In genomic region chr3:95987386-95988110, GRCm38 (mm10) we compare ENCODE assay signal across 8 mouse cellular contexts. TPM values are rescaled to one million over a fixed set of nuclear protein-coding genes. Genes with fewer than 3 reads are reported as not detected.
DNase-seq lines count a peak whose midpoint lies in the region; ATAC-seq and TF ChIP-seq lines count a peak whose summit lies in the region.

No protein-coding gene starts in this region.

- no peak for TF ChIP-seq CTCF in lung, adult 2 months (IDR thresholded peaks at IDR 0.05; ENCODE audit: insufficient read depth, low read length)
- no peak for TF ChIP-seq CTCF in thymus, adult 2 months (IDR thresholded peaks at IDR 0.05; ENCODE audit: borderline replicate concordance, control insufficient read depth, extremely low read depth, insufficient read depth, low read length, poor library complexity)

- no peak overlapping the region for H3K4me2 ChIP-seq in lung, embryonic 16.5 days (ENCODE audit: low read depth, low read length)
- no peak overlapping the region for H3K4me2 ChIP-seq in limb, embryonic 11.5 days (ENCODE audit: low read depth, severe bottlenecking)

- 0 out of 2 replicates have a peak, but pooled peaks cover 2% of the 10 kb centered on the region for H3K9me3 ChIP-seq in lung, embryonic 16.5 days (ENCODE audit: control insufficient read depth, low read length)
- no peaks in the 10 kb centered on the region for H3K9me3 ChIP-seq in limb, embryonic 11.5 days (ENCODE audit: control insufficient read depth, low read length)

- no peaks in the 10 kb centered on the region; the same call in none of the 2 replicates for H3K36me3 ChIP-seq in lung, embryonic 16.5 days (ENCODE audit: control insufficient read depth, insufficient read depth, low read length)
- peaks cover 22% of the 10 kb centered on the region for H3K36me3 ChIP-seq in limb, embryonic 11.5 days (ENCODE audit: control insufficient read depth, insufficient read depth, low read length)
- peaks cover 5% of the 10 kb centered on the region; the same call in 1 of the 2 replicates for H3K36me3 ChIP-seq in thymus, adult 2 months (ENCODE audit: control insufficient read depth, insufficient read depth, low read length)

- no peak for TF ChIP-seq POLR2A in lung, adult 2 months (IDR thresholded peaks at IDR 0.05; ENCODE audit: borderline replicate concordance, extremely low read depth, low read depth, low read length)
- TF ChIP-seq POLR2A in thymus, adult 2 months (IDR thresholded peaks at IDR 0.05; ENCODE audit: control insufficient read depth, extremely low read depth, insufficient read depth, low read length, poor library complexity), result no peak

- 70% methylated on average over 6 of the region's 6 CpGs for WGBS in lung, embryonic 16.5 days
- 57% methylated on average over 6 of the region's 6 CpGs for WGBS in lung, adult 2 months
- WGBS in limb, embryonic 11.5 days, result 77% methylated on average over 6 of the region's 6 CpGs
- WGBS in thymus, adult 2 months, result 23% methylated on average over 6 of the region's 6 CpGs

- peak; percentile 31 for DNase-seq in CD4-positive, CD25-positive, alpha-beta regulatory T cell, adult 2 months (ENCODE audit: low read depth, low spot score)
- DNase-seq in lung, adult 2 months, result no peak
- DNase-seq in limb, embryonic 11.5 days (ENCODE audit: low spot score), result no peak
- DNase-seq in spleen, postnatal 36 days (ENCODE audit: low spot score in 2 of 2), result peak; percentile 88 to 89
- no peak for DNase-seq in thymus, postnatal 36 days
- no peak for DNase-seq in thymus, adult 2 months

- H3K4me1 ChIP-seq in lung, embryonic 16.5 days (replicated peaks; ENCODE audit: control insufficient read depth, insufficient read depth, low read length), result peaks cover 42% of the 10 kb centered on the region
- peaks cover 17% of the 10 kb centered on the region; the same call in 1 of the 2 replicates for H3K4me1 ChIP-seq in lung, adult 2 months (ENCODE audit: control insufficient read depth, insufficient read depth, low read length)
- peaks cover 21% of the 10 kb centered on the region for H3K4me1 ChIP-seq in limb, embryonic 11.5 days (ENCODE audit: control insufficient read depth, insufficient read depth, low read length)
- H3K4me1 ChIP-seq in thymus, adult 2 months (replicated peaks; ENCODE audit: control insufficient read depth, insufficient read depth, low read length), result peaks cover 26% of the 10 kb centered on the region

- H3K27me3 ChIP-seq in lung, embryonic 16.5 days (ENCODE audit: control insufficient read depth, insufficient read depth, low read depth, low read length), result no peaks in the 10 kb centered on the region
- no peaks in the 10 kb centered on the region for H3K27me3 ChIP-seq in limb, embryonic 11.5 days (ENCODE audit: control insufficient read depth, insufficient read depth, low read length)
- H3K27me3 ChIP-seq in thymus, adult 2 months (ENCODE audit: control insufficient read depth, insufficient read depth, low read length), result no peaks in the 10 kb centered on the region

- ATAC-seq in CD4-positive, CD25-positive, alpha-beta regulatory T cell, adult 4 months, result no peak
- ATAC-seq in lung, embryonic 16.5 days (ENCODE audit: low read depth), result no peak
- ATAC-seq in limb, embryonic 11.5 days (ENCODE audit: insufficient number of reproducible peaks, low FRiP score, low TSS enrichment, low read depth), result no peak

- H3K9ac ChIP-seq in lung, embryonic 16.5 days (ENCODE audit: low read length), result no peak overlapping the region
- H3K9ac ChIP-seq in limb, embryonic 11.5 days (ENCODE audit: low read length), result no peak overlapping the region

- H3K4me3 ChIP-seq in lung, embryonic 16.5 days (ENCODE audit: low read length), result no peak overlapping the region
- no peak overlapping the region for H3K4me3 ChIP-seq in lung, adult 2 months (replicated peaks; ENCODE audit: extremely low read depth, low read depth, low read length)
- no peak overlapping the region for H3K4me3 ChIP-seq in limb, embryonic 11.5 days (ENCODE audit: low read depth, low read length)
- H3K4me3 ChIP-seq in thymus, adult 2 months (ENCODE audit: control insufficient read depth, insufficient read depth, low read length), result no peak overlapping the region

- H3K27ac ChIP-seq in lung, embryonic 16.5 days (ENCODE audit: low read length), result peak overlapping the region; percentile 20; the same call in 1 of the 2 replicates
- 0 out of 2 replicates have a peak overlapping the region, but pooled peaks have one; percentile 26 for H3K27ac ChIP-seq in limb, embryonic 11.5 days (replicated peaks; ENCODE audit: low read depth, low read length)
- no peak overlapping the region for H3K27ac ChIP-seq in thymus, adult 2 months (ENCODE audit: control insufficient read depth, insufficient read depth, low read length)

RNA-seq across cellular contexts. Expression of gene Plekho1, which starts 8.3 kb away (rescaled TPM):
- 10 to 100 TPM in 1 of 2 experiments, 1 to 10 TPM in 1; 9.8 to 10.1 TPM for polyA plus RNA-seq in CD4-positive, CD25-positive, alpha-beta regulatory T cell, adult 4 months (2017; shearing (Covaris generic))
- polyA plus RNA-seq in lung, embryonic 16.5 days (2015; fragmentation: Nextera tagmentation; extraction: Ambion mirVana), result 24.0 and 25.3 TPM in 2 replicates
- 55.7 and 82.7 TPM in 2 replicates for polyA plus RNA-seq in lung, adult 2 months (2012; rRNA removed)
- 78.3 and 82.7 TPM in 2 replicates for polyA plus RNA-seq in limb, embryonic 11.5 days (2014; fragmentation: Nextera tagmentation; extraction: Ambion mirVana)
- 65.8 and 73.9 TPM in 2 replicates for polyA plus RNA-seq in thymus, adult 2 months (2012; rRNA removed)

RNA-seq across cellular contexts. Expression of gene Anp32e, which starts 58.5 kb away (rescaled TPM):
- polyA plus RNA-seq in CD4-positive, CD25-positive, alpha-beta regulatory T cell, adult 4 months (2017; shearing (Covaris generic)), result 100 to 1,000 TPM; 162 to 241 TPM
- polyA plus RNA-seq in lung, embryonic 16.5 days (2015; fragmentation: Nextera tagmentation; extraction: Ambion mirVana), result 193 and 230 TPM in 2 replicates
- polyA plus RNA-seq in lung, adult 2 months (2012; rRNA removed), result 11.4 and 17.4 TPM in 2 replicates
- 125 and 151 TPM in 2 replicates for polyA plus RNA-seq in limb, embryonic 11.5 days (2014; fragmentation: Nextera tagmentation; extraction: Ambion mirVana)
- polyA plus RNA-seq in thymus, adult 2 months (2012; rRNA removed), result 89.1 and 120 TPM in 2 replicates

Comparison
In these comparisons a context has a peak if more than half of its experiments do, and no peak if none do; other contexts are left out.
1. DNase-seq: peak in CD4-positive, CD25-positive, alpha-beta regulatory T cell, adult 2 months (single experiment) and spleen, postnatal 36 days (2 of 2); none in lung, adult 2 months (single experiment), limb, embryonic 11.5 days (single experiment), thymus, postnatal 36 days (0 of 2) and thymus, adult 2 months (single experiment).